Mouse (Mus musculus) heart, postnatal 0 days (tissue): Measurements from ENCODE around the gene Tbx4.

ENCODE experiments used
- CTCF ChIP-seq: IDR thresholded peaks from 2 replicates; pipeline ENCODE4 v1.5.1; 2016; ENCODE audit warnings: antibody characterized with exemption, control low read depth, low read depth
- EP300 ChIP-seq: IDR thresholded peaks from 2 replicates; pipeline ENCODE4 v1.6.1; 2016; ENCODE audit warnings: antibody characterized with exemption, low read depth

DNA sequence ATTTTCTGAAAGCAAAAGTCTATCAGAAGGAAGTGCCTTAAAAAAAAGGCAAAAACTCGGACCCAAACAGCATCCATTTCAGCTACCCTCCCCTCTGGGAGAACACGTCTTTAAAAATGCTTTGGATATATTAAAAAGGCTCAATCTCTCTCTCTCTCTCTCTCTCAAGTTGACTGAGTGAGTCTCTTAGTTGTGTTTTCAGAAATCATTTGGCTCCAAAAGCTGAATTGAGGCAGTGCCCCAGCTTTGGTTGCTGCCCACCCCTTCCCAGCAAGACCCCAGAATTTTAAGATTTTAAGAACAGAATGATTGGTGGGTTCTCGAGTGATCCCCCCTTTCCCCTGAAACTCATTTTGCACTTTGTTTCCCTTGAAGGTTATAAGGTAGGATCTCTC lies 7.9 kb downstream of the Tbx4 start:
- TF ChIP-seq EP300, result no peak
- TF ChIP-seq CTCF, result no peak
